Mouse (Mus musculus): ENCODE results near the gene Fiz1. TPM values are rescaled to one million over a fixed set of nuclear protein-coding genes. Genes with fewer than 3 reads are reported as not detected.
"Not testable (repeated sequence)": the region's sequence is repeated elsewhere in the genome, so short reads cannot be mapped to it uniquely, and the experiment has no call there.

Gene Fiz1
- polyA plus RNA-seq, 1 experiment from 2014 or later = 60.1 TPM

- peaks cover 12% of the 10 kb centered on the region for H3K9me3 ChIP-seq (replicated peaks)
- no peak overlapping the region for H3K4me3 ChIP-seq
- ATAC-seq (ENCODE audit: low FRiP score) = no peak
- no peak overlapping the region for H3K27ac ChIP-seq
- H3K27me3 ChIP-seq = no peaks in the 10 kb centered on the region
- peaks cover 12% of the 10 kb centered on the region; the same call in 1 of the 2 replicates for H3K4me1 ChIP-seq
- WGBS = 90% methylated on average over 9 of the region's 9 CpGs
- H3K36me3 ChIP-seq = peaks cover 50% of the 10 kb centered on the region
- no peak overlapping the region for H3K9ac ChIP-seq
- no peak overlapping the region for H3K4me2 ChIP-seq (replicated peaks)
Observed at GRCm38 (mm10) chr7:5036136-5036535, 21.6 kb upstream of the Fiz1 start.

DNA sequence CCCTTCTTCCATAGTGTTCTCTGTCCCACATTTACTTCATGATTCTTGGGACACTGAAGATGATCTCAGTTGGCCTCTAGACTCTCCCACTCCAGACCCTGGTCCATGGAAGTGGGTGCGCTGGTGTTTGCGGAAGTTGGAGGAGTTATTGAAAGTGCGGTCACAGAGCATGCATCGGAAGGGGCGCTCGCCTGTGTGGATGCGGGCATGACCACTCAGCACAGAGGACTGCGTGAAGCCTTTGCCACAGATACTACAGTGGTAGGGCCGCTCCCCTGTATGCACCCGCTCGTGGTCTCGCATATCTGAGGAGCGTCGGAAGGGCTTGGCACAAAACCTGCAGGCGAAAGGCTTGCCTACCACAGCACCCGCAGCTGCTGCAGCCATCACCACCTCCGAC is 21.1 kb upstream of the Fiz1 start:
- 95% methylated on average over 17 of the region's 17 CpGs for WGBS
- Histone ChIP-seq H3K27me3 (no peaks in the 10 kb centered on the region), H3K4me3 (no peak overlapping the region), H3K4me2 (replicated peaks) (no peak overlapping the region), H3K9me3 (replicated peaks) (peaks cover 17% of the 10 kb centered on the region), H3K9ac (no peak overlapping the region), H3K27ac (no peak overlapping the region), H3K36me3 (peaks cover 55% of the 10 kb centered on the region), H3K4me1 (peaks cover 12% of the 10 kb centered on the region; the same call in 1 of the 2 replicates)
- no peak for ATAC-seq (ENCODE audit: low FRiP score)

DNA sequence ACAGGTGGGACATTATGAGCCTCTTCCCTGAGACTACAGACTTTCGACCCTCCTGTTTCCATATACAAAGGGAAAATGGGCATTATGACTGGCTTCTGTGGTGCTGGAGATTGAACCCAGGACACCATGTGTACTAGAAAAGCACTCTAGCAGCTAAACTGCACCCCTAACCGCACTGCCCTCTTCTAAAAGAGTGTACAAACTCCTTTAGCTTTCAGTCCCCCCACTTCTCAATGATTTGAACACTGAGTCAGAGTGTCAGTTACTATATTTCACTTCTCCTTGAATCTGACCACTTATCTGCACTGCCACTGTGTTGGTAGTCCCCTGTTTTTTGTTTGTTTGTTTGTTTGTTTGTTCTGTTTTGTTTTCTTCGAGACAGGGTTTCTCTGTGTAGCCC is 19.3 kb upstream of the Fiz1 start, which contains the start of gene 4632433K11Rik:
Gene 4632433K11Rik, plus strand, starts transcription at position 301 of the 400 bp plus-strand sequence.
- Histone ChIP-seq H3K4me3 (no peak within 1 kb of the TSS), H3K9ac (no peak within 1 kb of the TSS), H3K4me2 (replicated peaks) (no peak within 1 kb of the TSS), H3K4me1 (0 out of 2 replicates have a peak, but pooled peaks cover 4% of the 10 kb centered on the region), H3K27me3 (no peaks in the 10 kb centered on the region), H3K36me3 (peaks cover 73% of the 10 kb centered on the region), H3K9me3 (replicated peaks) (peaks cover 34% of the 10 kb centered on the region), H3K27ac (no peak within 1 kb of the TSS)
- 87% methylated on average over 3 of the region's 3 CpGs for WGBS
- no peak for ATAC-seq (ENCODE audit: low FRiP score)

GRCm38 (mm10) chr7:5031496-5031895 is 17.0 kb upstream of the Fiz1 start:
- Histone ChIP-seq H3K27me3 (no peaks in the 10 kb centered on the region), H3K36me3 (peaks cover 90% of the 10 kb centered on the region), H3K4me2 (replicated peaks) (no peak overlapping the region), H3K9ac (no peak overlapping the region), H3K9me3 (replicated peaks) (peaks cover 35% of the 10 kb centered on the region), H3K27ac (no peak overlapping the region), H3K4me3 (no peak overlapping the region), H3K4me1 (no peaks in the 10 kb centered on the region)
- ATAC-seq (ENCODE audit: low FRiP score) = no peak
- WGBS = 79% methylated on average over 45 of the region's 46 CpGs

GRCm38 (mm10) chr7:5030554-5031275 is 16.2 kb upstream of the Fiz1 start:
- no peaks in the 10 kb centered on the region for H3K4me1 ChIP-seq
- H3K36me3 ChIP-seq = peaks cover 92% of the 10 kb centered on the region
- H3K27ac ChIP-seq = no peak overlapping the region
- H3K27me3 ChIP-seq = no peaks in the 10 kb centered on the region
- no peak for ATAC-seq (ENCODE audit: low FRiP score)
- no peak overlapping the region for H3K9ac ChIP-seq
- no peak overlapping the region for H3K4me2 ChIP-seq (replicated peaks)
- peaks cover 35% of the 10 kb centered on the region for H3K9me3 ChIP-seq (replicated peaks)
- no peak overlapping the region for H3K4me3 ChIP-seq
- 83% methylated on average over 63 of the region's 63 CpGs for WGBS

GRCm38 (mm10) chr7:5029946-5030345 is 15.4 kb upstream of the Fiz1 start:
- Histone ChIP-seq H3K27ac (no peak overlapping the region), H3K27me3 (no peaks in the 10 kb centered on the region), H3K36me3 (peaks cover 85% of the 10 kb centered on the region), H3K4me1 (no peaks in the 10 kb centered on the region), H3K9ac (no peak overlapping the region), H3K9me3 (replicated peaks) (peaks cover 35% of the 10 kb centered on the region), H3K4me2 (replicated peaks) (no peak overlapping the region), H3K4me3 (no peak overlapping the region)
- ATAC-seq (ENCODE audit: low FRiP score) = no peak
- 91% methylated on average over 21 of the region's 21 CpGs for WGBS

- Histone ChIP-seq H3K4me1 (no peaks in the 10 kb centered on the region), H3K9me3 (replicated peaks) (peaks cover 35% of the 10 kb centered on the region), H3K36me3 (peaks cover 85% of the 10 kb centered on the region), H3K4me2 (replicated peaks) (no peak overlapping the region), H3K27me3 (no peaks in the 10 kb centered on the region), H3K9ac (no peak overlapping the region), H3K4me3 (no peak overlapping the region), H3K27ac (no peak overlapping the region)
- 93% methylated on average over 22 of the region's 22 CpGs for WGBS
- no peak for ATAC-seq (ENCODE audit: low FRiP score)
Observed at GRCm38 (mm10) chr7:5029543-5029942, 15.0 kb upstream of the Fiz1 start.

DNA sequence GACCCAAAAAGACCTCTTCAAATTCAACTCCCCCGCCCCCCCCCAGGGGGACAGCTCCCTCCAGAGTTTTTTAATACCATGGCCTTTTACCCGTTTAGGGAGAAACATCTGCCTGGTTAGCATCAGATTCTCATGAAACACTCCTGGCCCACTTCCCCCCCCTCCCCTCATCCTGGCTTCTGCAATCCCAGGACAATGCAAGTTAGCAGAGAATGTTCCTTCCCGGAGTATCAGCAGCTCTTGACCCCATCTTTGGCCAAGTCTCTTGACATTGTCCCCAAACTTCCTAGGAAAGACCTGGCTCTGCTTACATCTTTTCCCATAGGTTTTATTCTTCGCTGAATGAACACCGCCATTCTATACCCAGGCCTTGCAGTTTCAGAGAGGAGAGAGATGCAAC is 6.7 kb upstream of the Fiz1 start:
- H3K27ac ChIP-seq = peak overlapping the region; percentile 92; the same call in 1 of the 2 replicates
- 59% methylated on average over 5 of the region's 5 CpGs for WGBS
- ATAC-seq (ENCODE audit: low FRiP score) = no peak
- H3K27me3 ChIP-seq = no peaks in the 10 kb centered on the region
- peak overlapping the region; percentile 84 for H3K4me2 ChIP-seq (replicated peaks)
- peaks cover 10% of the 10 kb centered on the region for H3K4me1 ChIP-seq
- H3K4me3 ChIP-seq = peak overlapping the region; percentile 75
- H3K36me3 ChIP-seq = peaks cover 44% of the 10 kb centered on the region
- H3K9ac ChIP-seq = peak overlapping the region; percentile 93
- H3K9me3 ChIP-seq (replicated peaks) = no peaks in the 10 kb centered on the region

- Histone ChIP-seq H3K4me2 (replicated peaks) (peak overlapping the region; percentile 84), H3K4me3 (peak overlapping the region; percentile 75), H3K27me3 (no peaks in the 10 kb centered on the region), H3K4me1 (peaks cover 15% of the 10 kb centered on the region), H3K9ac (peak overlapping the region; percentile 93), H3K36me3 (peaks cover 38% of the 10 kb centered on the region), H3K27ac (peak overlapping the region; percentile 92), H3K9me3 (replicated peaks) (no peaks in the 10 kb centered on the region)
- peak; percentile 61; the same call in 1 of the 2 replicates for ATAC-seq (ENCODE audit: low FRiP score)
- under 1% methylated on average over 10 of the region's 15 CpGs for WGBS
Observed at GRCm38 (mm10) chr7:5020685-5021084, 6.2 kb upstream of the Fiz1 start.

DNA sequence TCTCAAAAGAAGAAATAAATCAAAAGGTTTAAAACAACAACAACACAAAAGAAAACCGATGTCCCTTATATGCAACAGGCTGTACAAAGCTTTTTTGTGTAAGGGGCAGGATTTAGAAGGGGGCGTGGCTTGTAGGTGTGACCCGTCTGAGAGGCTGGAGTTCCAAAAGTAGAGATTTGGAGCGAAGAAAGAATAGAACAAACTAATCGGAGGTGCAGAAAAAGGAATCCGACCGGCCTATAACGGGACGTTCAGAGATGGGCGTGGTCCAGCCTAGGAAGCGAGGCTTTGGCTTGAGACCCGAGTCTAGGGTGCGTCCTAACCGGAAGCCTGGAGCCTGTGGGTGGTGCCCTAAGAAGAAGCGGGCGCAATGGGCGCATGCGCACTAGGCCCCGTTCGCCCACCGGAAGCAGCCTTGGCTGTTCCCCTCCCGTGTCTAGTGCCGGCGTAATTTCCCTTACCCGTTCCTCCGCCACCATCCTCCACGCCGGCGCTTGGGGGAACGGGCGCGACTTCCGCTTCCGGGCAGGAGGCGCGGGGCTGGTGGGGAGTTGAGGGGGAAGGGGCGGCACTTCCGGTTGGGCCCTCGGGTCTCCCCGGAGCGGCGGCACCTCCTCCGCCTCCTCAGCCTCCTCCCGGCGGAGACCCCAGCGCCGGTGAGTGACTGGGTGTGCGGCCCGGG is 5.6 kb upstream of the Fiz1 start, which contains the start of the genes Zfp865 and Ccdc106:
Gene Zfp865, plus strand, starts transcription at position 377 of the 682 bp plus-strand sequence.
Gene Ccdc106, plus strand, starts transcription at position 554 of the 682 bp plus-strand sequence.
- H3K27me3 ChIP-seq = no peaks in the 10 kb centered on the region
- no peaks in the 10 kb centered on the region for H3K9me3 ChIP-seq (replicated peaks)
- ATAC-seq (ENCODE audit: low FRiP score) = peak; percentile 94
- H3K27ac ChIP-seq = peak within 1 kb of the TSS; percentile 92
- H3K4me3 ChIP-seq = peak within 1 kb of the TSS; percentile 75
- WGBS = under 1% methylated on average over 43 of the region's 49 CpGs
- peaks cover 15% of the 10 kb centered on the region for H3K4me1 ChIP-seq
- peaks cover 37% of the 10 kb centered on the region for H3K36me3 ChIP-seq
- H3K4me2 ChIP-seq (replicated peaks) = peak within 1 kb of the TSS; percentile 84
- H3K9ac ChIP-seq = peak within 1 kb of the TSS; percentile 93

GRCm38 (mm10) chr7:5019576-5019975 is 5.1 kb upstream of the Fiz1 start:
- WGBS = 30% methylated on average over 8 of the region's 8 CpGs
- H3K9me3 ChIP-seq (replicated peaks); H3K27me3 ChIP-seq; ATAC-seq (ENCODE audit: low FRiP score); H3K9ac ChIP-seq: not testable (repeated sequence)
- Histone ChIP-seq H3K27ac (peak overlapping the region; percentile 92; the same call in 1 of the 2 replicates), H3K4me1 (peaks cover 15% of the 10 kb centered on the region), H3K4me3 (peak overlapping the region; percentile 75), H3K4me2 (replicated peaks) (peak overlapping the region; percentile 84), H3K36me3 (peaks cover 34% of the 10 kb centered on the region)

DNA sequence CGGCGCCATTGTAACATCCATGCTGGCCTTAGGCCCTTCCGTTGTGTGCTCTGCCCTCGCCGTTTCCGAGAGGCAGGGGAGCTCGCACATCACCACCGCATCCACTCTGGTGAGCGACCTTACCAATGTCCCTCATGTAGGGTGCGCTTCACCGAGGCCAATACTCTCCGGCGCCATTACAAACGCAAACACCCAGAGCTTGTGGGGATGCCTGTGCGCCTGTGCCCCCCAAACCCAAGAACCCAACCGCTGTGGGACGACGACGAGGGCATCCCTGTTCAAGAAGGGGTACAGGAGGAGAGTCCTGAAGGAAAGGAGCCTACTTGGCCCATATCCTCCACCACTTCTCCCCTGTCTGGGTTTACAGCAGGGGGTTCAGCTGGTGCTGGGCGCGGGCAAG is 3.4 kb upstream of the Fiz1 start:
- Histone ChIP-seq H3K27ac (no peak overlapping the region), H3K4me3 (no peak overlapping the region), H3K9me3 (replicated peaks) (no peaks in the 10 kb centered on the region), H3K4me1 (peaks cover 20% of the 10 kb centered on the region), H3K9ac (no peak overlapping the region), H3K4me2 (replicated peaks) (no peak overlapping the region), H3K27me3 (no peaks in the 10 kb centered on the region), H3K36me3 (peaks cover 18% of the 10 kb centered on the region; the same call in 1 of the 2 replicates)
- no peak for ATAC-seq (ENCODE audit: low FRiP score)
- 97% methylated on average over 21 of the region's 21 CpGs for WGBS
